Mouse (Mus musculus): ENCODE measurements around the gene Klhl2. TPM values are rescaled to one million over a fixed set of nuclear protein-coding genes. Genes with fewer than 3 reads are reported as not detected.

The Klhl2 gene
- 3.3 and 3.6 TPM in 2 replicates for polyA plus RNA-seq (2012; rRNA removed)

DNA sequence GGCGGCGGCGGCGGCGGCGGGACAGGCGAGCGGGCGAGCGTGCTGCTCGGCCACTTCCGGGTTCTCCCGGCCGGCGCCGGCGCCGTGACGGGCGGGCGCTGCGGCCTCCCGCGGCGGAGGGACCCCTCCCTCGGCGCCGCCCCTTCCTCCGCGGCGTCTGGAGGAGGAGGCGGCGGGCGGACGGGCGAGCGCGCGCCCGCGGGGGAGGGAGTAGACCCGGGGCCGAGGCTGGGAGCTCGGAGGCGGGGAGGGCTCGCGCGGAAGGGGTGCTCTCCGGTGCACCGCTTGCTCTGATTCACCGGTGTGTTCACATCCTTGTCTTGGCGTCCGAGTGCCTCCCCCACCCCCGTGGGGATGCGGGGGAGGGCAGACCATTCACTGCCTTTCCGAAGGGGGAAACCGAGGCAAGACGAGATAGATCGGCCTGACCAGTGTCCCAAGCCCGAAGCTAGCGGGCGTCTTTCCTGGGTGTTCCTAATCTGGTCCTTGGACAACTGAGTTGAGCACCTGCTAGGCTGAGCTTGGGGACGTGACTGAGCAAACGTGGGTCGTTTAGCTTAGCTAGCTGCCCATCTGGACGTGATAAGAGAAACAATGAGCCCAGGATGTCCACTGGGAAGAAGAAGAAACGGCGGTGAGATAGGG is at the start of gene Klhl2:
Gene Klhl2 (minus strand): TSS at position 121 of the 645 bp plus-strand sequence.

DNA sequence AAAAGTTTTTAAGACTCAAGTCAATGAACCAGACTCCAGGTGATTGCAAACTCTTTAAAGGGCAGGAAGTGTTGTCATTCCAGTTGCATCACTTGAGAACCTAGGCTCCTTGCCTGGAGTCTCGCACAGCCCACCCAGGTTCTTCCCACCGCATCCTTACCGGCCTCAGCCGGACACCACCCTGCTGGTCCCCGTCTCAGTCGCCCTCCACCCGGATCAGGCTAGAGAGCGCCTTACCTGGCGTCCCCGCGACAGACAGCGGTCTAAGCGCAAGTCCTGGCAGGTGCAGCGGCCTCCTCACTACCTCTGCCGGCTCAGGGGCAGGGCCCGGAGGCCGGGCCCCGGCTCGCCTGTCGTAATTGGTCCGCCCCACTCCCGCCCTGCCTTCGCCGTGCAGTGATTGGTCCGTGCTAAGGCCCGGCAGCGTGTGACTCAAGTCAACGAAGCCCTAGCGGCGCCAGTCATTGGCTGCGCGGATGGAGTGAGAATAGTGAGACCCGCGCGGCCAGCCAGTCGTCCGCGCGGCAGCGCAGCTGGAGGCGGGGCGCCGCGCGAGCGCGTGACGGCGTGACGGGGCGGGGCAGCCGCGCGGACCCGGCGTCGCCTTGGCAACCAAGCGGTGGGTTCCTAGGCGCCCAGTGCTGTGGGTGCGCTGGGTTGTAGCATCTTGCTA is 116.4 kb downstream of the Klhl2 start, which contains the start of gene Msmo1:
Gene Msmo1 (minus strand): TSS at position 522 of the 673 bp plus-strand sequence.

DNA sequence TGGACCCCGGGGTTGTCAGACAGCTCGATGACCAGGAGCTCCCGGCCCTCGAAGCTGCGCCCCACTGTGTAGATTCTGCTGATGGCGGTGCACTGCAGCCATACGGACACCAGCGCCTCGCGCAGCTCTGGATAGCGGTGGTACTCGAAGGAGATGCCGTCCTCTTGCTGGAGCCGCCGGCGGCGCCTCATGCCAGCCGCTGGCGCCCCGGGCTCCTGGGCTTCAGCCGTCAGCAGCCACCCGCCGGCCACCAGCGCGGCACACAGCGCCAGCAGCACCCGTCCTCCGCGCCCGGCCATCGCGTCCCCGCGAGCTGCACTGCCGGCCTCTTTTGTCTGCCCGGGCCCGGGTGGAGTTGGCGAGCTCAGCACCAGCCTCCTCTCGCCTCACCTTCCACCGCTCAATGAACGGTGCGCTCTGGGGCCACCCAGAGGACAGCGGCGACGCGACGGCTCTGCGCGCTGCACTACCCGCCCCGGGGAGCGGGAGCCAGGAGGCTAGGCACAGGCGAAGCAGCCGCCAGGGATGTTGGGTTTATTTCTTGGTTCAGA is 157.1 kb downstream of the Klhl2 start, which contains the start of gene Cpe:
Gene Cpe (minus strand): TSS at position 404 of the 551 bp plus-strand sequence.

Other genes starting within 250 kb of the Klhl2 start
- 0.74 and 1.8 TPM in 2 replicates for gene Cpe, start 157.0 kb downstream of the Klhl2 start, polyA plus RNA-seq (2012; rRNA removed)
- gene Msmo1, start 116.2 kb downstream of the Klhl2 start, polyA plus RNA-seq (2012; rRNA removed), result 56.0 and 65.6 TPM in 2 replicates
- gene Tmem192, start 97.2 kb upstream of the Klhl2 start, polyA plus RNA-seq (2012; rRNA removed), result 6.7 and 7.1 TPM in 2 replicates
- not detected in 2 replicates for gene Trim75, start 137.8 kb upstream of the Klhl2 start, polyA plus RNA-seq (2012; rRNA removed)
- gene Trim61, start 168.5 kb upstream of the Klhl2 start, polyA plus RNA-seq (2012; rRNA removed), result not detected in 2 replicates
- gene Trim60, start 168.6 kb upstream of the Klhl2 start, polyA plus RNA-seq (2012; rRNA removed), result 0.01 TPM in 1 of 2 replicates, not detected in the other
- 0.52 and 0.53 TPM in 2 replicates for gene Apela, start 187.3 kb upstream of the Klhl2 start, polyA plus RNA-seq (2012; rRNA removed)
- gene Gm10663, start 225.0 kb upstream of the Klhl2 start, polyA plus RNA-seq (2012; rRNA removed), result not detected in 2 replicates